Mouse (Mus musculus): ENCODE measurements around the gene Mapk10. TPM values are rescaled to one million over a fixed set of nuclear protein-coding genes. Genes with fewer than 3 reads are reported as not detected.

Mapk10 gene
- polyA plus RNA-seq, 1 experiment from 2014 or later, result 0.51 TPM

DNA sequence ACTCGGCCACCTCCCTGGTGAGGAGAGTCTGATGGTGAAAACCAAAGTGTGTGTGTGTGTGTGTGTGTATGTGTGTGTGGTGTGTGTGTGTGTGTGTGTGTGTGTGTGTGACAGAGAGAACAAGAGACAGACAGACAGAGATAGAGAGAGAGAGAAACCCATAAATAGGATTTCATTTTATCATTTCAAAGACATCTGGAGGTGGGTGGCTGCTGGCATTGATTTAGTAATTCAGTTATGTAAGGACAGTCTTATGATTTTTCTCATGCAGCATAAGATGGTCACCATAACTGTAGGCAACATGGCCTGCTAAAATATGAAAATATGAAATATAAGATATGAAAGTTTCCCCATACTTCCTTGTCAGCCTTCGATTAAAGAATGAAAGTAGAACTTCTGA is 117.0 kb downstream of the Mapk10 start:
- no peaks in the 10 kb centered on the region for H3K4me1 ChIP-seq
- WGBS, result 99% methylated on average over 2 of the region's 2 CpGs
- no peak for DNase-seq (ENCODE audit: low spot score)
- no peaks in the 10 kb centered on the region for H3K36me3 ChIP-seq
- H3K4me3 ChIP-seq, result no peak overlapping the region
- H3K9me3 ChIP-seq (replicated peaks), result no peaks in the 10 kb centered on the region
- H3K27me3 ChIP-seq (ENCODE audit: low read depth, poor library complexity, severe bottlenecking), result no peaks in the 10 kb centered on the region
- H3K27ac ChIP-seq, result no peak overlapping the region

DNA sequence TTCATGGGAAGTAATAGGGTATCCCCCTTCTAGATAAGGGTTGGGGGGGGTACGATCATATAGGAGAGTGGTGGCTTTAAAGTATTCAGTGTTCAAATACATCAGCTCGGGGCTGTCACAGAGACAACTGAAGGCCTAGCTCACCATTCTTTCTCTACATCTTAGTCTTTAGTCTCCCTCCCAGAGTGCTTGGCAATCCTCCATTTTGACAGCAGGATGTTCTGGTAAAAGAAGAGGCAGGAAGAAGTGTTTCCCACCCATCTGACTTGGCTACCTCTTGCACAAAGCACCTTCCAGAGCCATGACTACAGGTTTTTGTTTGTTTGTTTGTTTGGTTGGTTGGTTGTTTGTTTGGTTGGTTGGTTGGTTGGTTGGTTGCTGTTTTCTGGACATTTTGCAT is 125.3 kb downstream of the Mapk10 start:
- no peak overlapping the region for H3K4me3 ChIP-seq
- H3K4me1 ChIP-seq, result no peaks in the 10 kb centered on the region
- no peaks in the 10 kb centered on the region for H3K27me3 ChIP-seq (ENCODE audit: low read depth, poor library complexity, severe bottlenecking)
- H3K36me3 ChIP-seq, result no peaks in the 10 kb centered on the region
- no peak overlapping the region for H3K27ac ChIP-seq
- no peak for DNase-seq (ENCODE audit: low spot score)
- H3K9me3 ChIP-seq (replicated peaks), result no peaks in the 10 kb centered on the region
- 87% methylated on average over 2 of the region's 2 CpGs for whole genome bisulfite sequencing

- WGBS, result 54% methylated on average over 8 of the region's 8 CpGs
- Histone ChIP-seq H3K27ac (no peak overlapping the region), H3K9me3 (replicated peaks) (no peaks in the 10 kb centered on the region), H3K36me3 (no peaks in the 10 kb centered on the region), H3K4me3 (no peak overlapping the region), H3K4me1 (no peaks in the 10 kb centered on the region), H3K27me3 (ENCODE audit: low read depth, poor library complexity, severe bottlenecking) (no peaks in the 10 kb centered on the region)
- DNase-seq (ENCODE audit: low spot score), result no peak
Observed at GRCm38 (mm10) chr5:103075451-103075850, 135.7 kb downstream of the Mapk10 start.

- no peak for DNase-seq (ENCODE audit: low spot score)
- 80% methylated on average over 6 of the region's 6 CpGs for WGBS
- H3K27ac ChIP-seq, result no peak overlapping the region
Observed at GRCm38 (mm10) chr5:103072200-103072825, 138.8 kb downstream of the Mapk10 start.

GRCm38 (mm10) chr5:103071006-103071612 is 140.0 kb downstream of the Mapk10 start:
- WGBS, result 91% methylated on average over 17 of the region's 17 CpGs
- no peaks in the 10 kb centered on the region for H3K27me3 ChIP-seq (ENCODE audit: low read depth, poor library complexity, severe bottlenecking)
- H3K9me3 ChIP-seq (replicated peaks), result no peaks in the 10 kb centered on the region
- no peak for DNase-seq (ENCODE audit: low spot score)
- H3K4me3 ChIP-seq, result no peak overlapping the region
- no peaks in the 10 kb centered on the region for H3K4me1 ChIP-seq
- H3K27ac ChIP-seq, result no peak overlapping the region
- H3K36me3 ChIP-seq, result no peaks in the 10 kb centered on the region

More at GRCm38 (mm10) chr5:103072200-103072825, 138.8 kb downstream of the Mapk10 start:
- H3K9me3 ChIP-seq (replicated peaks), result no peaks in the 10 kb centered on the region
- H3K27me3 ChIP-seq (ENCODE audit: low read depth, poor library complexity, severe bottlenecking), result no peaks in the 10 kb centered on the region
- H3K4me3 ChIP-seq, result no peak overlapping the region
- no peaks in the 10 kb centered on the region for H3K36me3 ChIP-seq
- H3K4me1 ChIP-seq, result no peaks in the 10 kb centered on the region

- no peak for DNase-seq (ENCODE audit: low spot score)
- 70% methylated on average over 8 of the region's 8 CpGs for WGBS
Observed at GRCm38 (mm10) chr5:103050319-103050916, 160.7 kb downstream of the Mapk10 start.

DNA sequence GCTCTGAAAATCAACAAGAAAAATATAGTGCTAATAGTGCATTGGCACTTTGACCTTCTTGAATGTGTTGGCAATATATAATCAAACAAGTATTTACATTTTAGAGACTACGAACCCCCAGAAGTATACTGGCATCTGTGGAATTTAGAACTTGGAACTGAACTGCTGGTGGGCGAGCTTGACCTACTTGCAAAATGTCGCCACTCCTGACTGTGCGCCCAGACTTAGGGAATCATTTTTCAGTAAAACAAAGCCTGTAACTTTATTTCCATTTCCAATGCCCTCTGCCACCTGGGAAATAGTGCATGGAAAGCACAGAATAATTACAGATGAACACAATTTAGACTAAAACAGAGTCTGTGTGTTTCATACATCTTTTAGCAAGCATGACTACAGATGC is 163.1 kb downstream of the Mapk10 start:
- Histone ChIP-seq H3K9me3 (replicated peaks) (no peaks in the 10 kb centered on the region), H3K36me3 (no peaks in the 10 kb centered on the region), H3K4me3 (no peak overlapping the region), H3K27ac (no peak overlapping the region), H3K27me3 (ENCODE audit: low read depth, poor library complexity, severe bottlenecking) (no peaks in the 10 kb centered on the region), H3K4me1 (peaks cover 7% of the 10 kb centered on the region; the same call in 1 of the 2 replicates)
- DNase-seq (ENCODE audit: low spot score), result no peak
- 91% methylated on average over 4 of the region's 4 CpGs for WGBS

More at GRCm38 (mm10) chr5:103050319-103050916, 160.7 kb downstream of the Mapk10 start:
- H3K4me1 ChIP-seq, result peaks cover 7% of the 10 kb centered on the region; the same call in 1 of the 2 replicates
- H3K27ac ChIP-seq, result no peak overlapping the region
- no peaks in the 10 kb centered on the region for H3K36me3 ChIP-seq
- no peaks in the 10 kb centered on the region for H3K27me3 ChIP-seq (ENCODE audit: low read depth, poor library complexity, severe bottlenecking)
- no peak overlapping the region for H3K4me3 ChIP-seq
- no peaks in the 10 kb centered on the region for H3K9me3 ChIP-seq (replicated peaks)

- no peaks in the 10 kb centered on the region for H3K9me3 ChIP-seq (replicated peaks)
- H3K36me3 ChIP-seq, result no peaks in the 10 kb centered on the region
- DNase-seq (ENCODE audit: low spot score), result no peak
- no peaks in the 10 kb centered on the region for H3K27me3 ChIP-seq (ENCODE audit: low read depth, poor library complexity, severe bottlenecking)
- no peak overlapping the region for H3K27ac ChIP-seq
- no peaks in the 10 kb centered on the region for H3K4me1 ChIP-seq
- WGBS, result 96% methylated on average over 3 of the region's 3 CpGs
- H3K4me3 ChIP-seq, result no peak overlapping the region
Observed at GRCm38 (mm10) chr5:103037752-103038151, 173.4 kb downstream of the Mapk10 start.

DNA sequence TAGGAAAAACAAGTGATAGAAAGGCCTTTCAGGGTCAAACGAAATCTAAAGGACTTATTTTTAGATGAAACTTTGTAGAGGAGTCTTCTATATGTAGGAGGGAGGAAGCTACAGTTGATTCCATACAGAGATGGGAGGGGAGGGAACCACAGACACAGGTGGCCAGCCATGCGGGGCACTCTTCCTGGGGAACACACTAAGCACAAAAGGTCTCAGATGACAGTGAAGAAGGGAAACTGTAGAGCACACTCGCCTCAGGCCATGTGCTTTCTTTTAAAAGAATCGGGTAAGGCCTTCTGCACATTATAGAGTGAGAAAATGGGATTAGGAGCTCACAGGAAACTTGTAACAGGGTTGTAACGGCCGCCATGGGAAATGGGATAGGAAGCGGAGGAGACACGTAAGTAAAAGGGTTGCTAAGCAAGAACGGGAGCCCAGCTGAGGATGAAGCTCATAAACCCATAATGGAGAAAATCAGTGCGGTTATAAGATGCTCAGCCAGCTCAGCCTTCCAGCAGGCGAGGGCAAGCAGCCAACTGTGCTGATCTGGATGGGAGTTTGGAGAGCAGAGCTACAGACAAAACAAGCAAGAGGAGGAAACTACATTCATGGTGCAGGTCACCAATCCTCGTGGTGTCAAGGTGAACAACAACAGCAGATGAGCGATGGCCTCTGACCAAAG is 182.1 kb downstream of the Mapk10 start:
- no peak overlapping the region for H3K27ac ChIP-seq
- H3K4me3 ChIP-seq, result no peak overlapping the region
- DNase-seq (ENCODE audit: low spot score), result no peak
- H3K36me3 ChIP-seq, result no peaks in the 10 kb centered on the region
- WGBS, result 72% methylated on average over 13 of the region's 13 CpGs
- peaks cover 6% of the 10 kb centered on the region; the same call in 1 of the 2 replicates for H3K4me1 ChIP-seq
- H3K9me3 ChIP-seq (replicated peaks), result no peaks in the 10 kb centered on the region
- H3K27me3 ChIP-seq (ENCODE audit: low read depth, poor library complexity, severe bottlenecking), result no peaks in the 10 kb centered on the region

- H3K27ac ChIP-seq, result no peak overlapping the region
- H3K9me3 ChIP-seq (replicated peaks), result no peaks in the 10 kb centered on the region
- no peak overlapping the region for H3K4me3 ChIP-seq
- 73% methylated on average over 7 of the region's 7 CpGs for WGBS
- H3K36me3 ChIP-seq, result no peaks in the 10 kb centered on the region
- no peaks in the 10 kb centered on the region for H3K27me3 ChIP-seq (ENCODE audit: low read depth, poor library complexity, severe bottlenecking)
- H3K4me1 ChIP-seq, result no peaks in the 10 kb centered on the region
- no peak for DNase-seq (ENCODE audit: low spot score)
Observed at GRCm38 (mm10) chr5:103022504-103023172, 188.5 kb downstream of the Mapk10 start.

DNA sequence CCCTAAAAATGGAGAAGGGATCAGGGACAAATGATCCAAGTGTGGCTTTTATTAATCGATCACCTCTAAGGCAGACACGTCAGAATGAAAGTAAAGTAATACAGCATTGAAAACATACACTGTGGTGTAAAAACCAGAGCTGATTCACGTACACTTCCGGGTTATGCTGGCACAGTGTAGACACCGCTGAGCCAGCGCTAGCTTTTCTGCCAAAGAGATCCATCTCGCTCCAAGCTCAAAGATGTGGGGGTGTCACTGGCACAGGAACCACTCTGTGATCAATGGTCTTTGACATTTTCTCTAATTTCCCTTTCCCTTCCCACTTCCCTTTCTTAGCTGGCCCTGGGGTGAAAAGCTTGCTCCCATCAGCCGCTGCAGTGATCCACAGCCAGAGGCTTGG is 189.7 kb downstream of the Mapk10 start:
- Histone ChIP-seq H3K4me3 (no peak overlapping the region), H3K4me1 (no peaks in the 10 kb centered on the region), H3K9me3 (replicated peaks) (no peaks in the 10 kb centered on the region), H3K27ac (no peak overlapping the region), H3K27me3 (ENCODE audit: low read depth, poor library complexity, severe bottlenecking) (no peaks in the 10 kb centered on the region), H3K36me3 (no peaks in the 10 kb centered on the region)
- no peak for DNase-seq (ENCODE audit: low spot score)
- 85% methylated on average over 8 of the region's 8 CpGs for WGBS

DNA sequence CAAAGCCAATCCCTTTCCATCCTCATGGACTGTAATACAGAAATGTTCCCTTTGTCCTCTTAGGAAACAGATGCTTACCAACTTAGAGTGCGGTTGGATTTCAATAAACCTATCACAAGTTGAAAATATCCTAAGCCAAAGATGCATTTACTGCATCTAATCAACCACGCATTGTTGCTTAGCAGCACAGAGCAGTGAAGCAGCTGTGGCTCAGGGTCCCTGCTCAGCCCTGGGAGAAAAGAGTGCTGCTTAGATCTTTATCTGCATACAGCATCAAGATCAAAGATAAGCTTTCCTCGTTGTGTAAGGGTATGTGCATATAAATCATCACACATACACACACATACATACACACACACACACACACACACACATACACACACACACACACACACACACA is 190.2 kb downstream of the Mapk10 start:
- Histone ChIP-seq H3K27me3 (ENCODE audit: low read depth, poor library complexity, severe bottlenecking) (no peaks in the 10 kb centered on the region), H3K4me3 (no peak overlapping the region), H3K27ac (no peak overlapping the region), H3K9me3 (replicated peaks) (no peaks in the 10 kb centered on the region), H3K4me1 (no peaks in the 10 kb centered on the region), H3K36me3 (no peaks in the 10 kb centered on the region)
- no peak for DNase-seq (ENCODE audit: low spot score)
- WGBS, result 58% methylated on average over 3 of the region's 3 CpGs
